Mouse (Mus musculus): ENCODE measurements around the gene Senp6. TPM values are rescaled to one million over a fixed set of nuclear protein-coding genes. Genes with fewer than 3 reads are reported as not detected.
"Not testable (repeated sequence)": the region's sequence is repeated elsewhere in the genome, so short reads cannot be mapped to it uniquely, and the experiment has no call there.

Senp6 gene
- polyA plus RNA-seq, 1 experiment, result 10.0 TPM

GRCm38 (mm10) chr9:80074949-80075348 lies 8.2 kb downstream of the Senp6 start:
- no peak for DNase-seq (ENCODE audit: low read depth)

- DNase-seq (ENCODE audit: low read depth), result no peak
Measured at GRCm38 (mm10) chr9:80080941-80081340, 14.2 kb downstream of the Senp6 start.

GRCm38 (mm10) chr9:80084429-80085092 lies 17.9 kb downstream of the Senp6 start:
- DNase-seq (ENCODE audit: low read depth), result no peak

- no peak for DNase-seq (ENCODE audit: low read depth)
Measured at GRCm38 (mm10) chr9:80085665-80086064, 19.0 kb downstream of the Senp6 start.

- not testable (repeated sequence) for DNase-seq (ENCODE audit: low read depth)
Measured at GRCm38 (mm10) chr9:80086272-80086966, 19.7 kb downstream of the Senp6 start.

GRCm38 (mm10) chr9:80089409-80089808 lies 22.7 kb downstream of the Senp6 start:
- no peak for DNase-seq (ENCODE audit: low read depth)

GRCm38 (mm10) chr9:80096325-80096724 lies 29.6 kb downstream of the Senp6 start:
- no peak for DNase-seq (ENCODE audit: low read depth)

- DNase-seq (ENCODE audit: low read depth), result no peak
Measured at GRCm38 (mm10) chr9:80145992-80146587, 79.4 kb downstream of the Senp6 start.

GRCm38 (mm10) chr9:80149594-80149993 lies 82.9 kb downstream of the Senp6 start:
- no peak for DNase-seq (ENCODE audit: low read depth)

- DNase-seq (ENCODE audit: low read depth), result no peak
Measured at GRCm38 (mm10) chr9:80155277-80155676, 88.6 kb downstream of the Senp6 start.

GRCm38 (mm10) chr9:80156780-80157179 lies 90.1 kb downstream of the Senp6 start:
- DNase-seq (ENCODE audit: low read depth), result no peak

GRCm38 (mm10) chr9:80157840-80158465 lies 91.2 kb downstream of the Senp6 start:
- DNase-seq (ENCODE audit: low read depth), result no peak

GRCm38 (mm10) chr9:80158937-80159336 lies 92.2 kb downstream of the Senp6 start:
- DNase-seq (ENCODE audit: low read depth), result no peak

GRCm38 (mm10) chr9:80161451-80161850 lies 94.7 kb downstream of the Senp6 start:
- no peak for DNase-seq (ENCODE audit: low read depth)

GRCm38 (mm10) chr9:80163126-80163723 lies 96.5 kb downstream of the Senp6 start:
- no peak for DNase-seq (ENCODE audit: low read depth)

GRCm38 (mm10) chr9:80164191-80164590 lies 97.5 kb downstream of the Senp6 start:
- DNase-seq (ENCODE audit: low read depth), result no peak

GRCm38 (mm10) chr9:80164611-80165474 lies 98.1 kb downstream of the Senp6 start, which contains the start of gene Myo6:
Gene Myo6, plus strand, starts transcription at chr9:80165031.
- DNase-seq (ENCODE audit: low read depth), result no peak

- no peak for DNase-seq (ENCODE audit: low read depth)
Measured at GRCm38 (mm10) chr9:80165690-80166089, 99.0 kb downstream of the Senp6 start.

GRCm38 (mm10) chr9:80166425-80166824 lies 99.7 kb downstream of the Senp6 start:
- DNase-seq (ENCODE audit: low read depth), result no peak

GRCm38 (mm10) chr9:80167089-80167488 lies 100.4 kb downstream of the Senp6 start:
- no peak for DNase-seq (ENCODE audit: low read depth)

GRCm38 (mm10) chr9:80169551-80169950 lies 102.8 kb downstream of the Senp6 start:
- no peak for DNase-seq (ENCODE audit: low read depth)
